Mouse (Mus musculus) bone marrow macrophage, adult 2 months (primary cell): ENCODE data around the gene Kcnk3.

Source experiments
- CTCF ChIP-seq: IDR thresholded peaks from 2 replicates; pipeline ENCODE4 v1.5.1; 2012; ENCODE audit warnings: low read depth, mild to moderate bottlenecking, low read length, moderate library complexity
- POLR2A ChIP-seq: IDR thresholded peaks from 2 replicates; pipeline ENCODE4 v1.6.1; 2012; ENCODE audit warnings: mild to moderate bottlenecking, low read depth, low read length, borderline replicate concordance

GRCm38 (mm10) chr5:30604769-30605188 lies 16.8 kb downstream of the Kcnk3 start:
- TF ChIP-seq POLR2A (no peak), CTCF (no peak)
